Mouse (Mus musculus) c-Kit-positive CD71-positive TER-119-positive erythroid progenitor cells, embryonic 14.5 days (primary cell): Measurements from ENCODE around the gene Prdm11.
A peak's percentile ranks its signal among the peaks of the same experiment; 100 is the strongest.

Source experiments
- DNase-seq: peaks from one replicate; pipeline ENCODE4 v3.0.0-alpha.2; 2013; ENCODE audit warnings: low spot score

Gene Prdm11

GRCm38 (mm10) chr2:93045818-93046508, at the start of gene Prdm11:
Gene Prdm11, minus strand, starts transcription at chr2:93046167.
- no peak for DNase-seq

- no peak for DNase-seq
Measured at GRCm38 (mm10) chr2:93092347-93092746, 46.4 kb upstream of the Prdm11 start.

GRCm38 (mm10) chr2:93091679-93092078, 45.7 kb upstream of the Prdm11 start:
- DNase-seq: no peak

- no peak for DNase-seq
Measured at GRCm38 (mm10) chr2:93089379-93090089, 43.6 kb upstream of the Prdm11 start.

- no peak for DNase-seq
Measured at GRCm38 (mm10) chr2:93088006-93088405, 42.0 kb upstream of the Prdm11 start.

GRCm38 (mm10) chr2:93085291-93086027, 39.5 kb upstream of the Prdm11 start:
- no peak for DNase-seq

GRCm38 (mm10) chr2:93084481-93084880, 38.5 kb upstream of the Prdm11 start:
- no peak for DNase-seq

GRCm38 (mm10) chr2:93083317-93083716, 37.4 kb upstream of the Prdm11 start:
- no peak for DNase-seq

- DNase-seq: no peak
Measured at GRCm38 (mm10) chr2:93082846-93083245, 36.9 kb upstream of the Prdm11 start.

GRCm38 (mm10) chr2:93080871-93081608, 35.1 kb upstream of the Prdm11 start:
- DNase-seq: no peak

GRCm38 (mm10) chr2:93079394-93079793, 33.4 kb upstream of the Prdm11 start:
- DNase-seq: no peak

- DNase-seq: no peak
Measured at GRCm38 (mm10) chr2:93076578-93076955, 30.6 kb upstream of the Prdm11 start.

- DNase-seq: peak; percentile 63
Measured at GRCm38 (mm10) chr2:93075738-93076577, 30.0 kb upstream of the Prdm11 start.

- peak; percentile 31 for DNase-seq
Measured at GRCm38 (mm10) chr2:93071656-93072055, 25.7 kb upstream of the Prdm11 start.

- DNase-seq: no peak
Measured at GRCm38 (mm10) chr2:93068942-93069341, 23.0 kb upstream of the Prdm11 start.

- DNase-seq: peak; percentile 38
Measured at GRCm38 (mm10) chr2:93063347-93063746, 17.4 kb upstream of the Prdm11 start.

GRCm38 (mm10) chr2:93051873-93052272, 5.9 kb upstream of the Prdm11 start:
- DNase-seq: no peak

GRCm38 (mm10) chr2:93048601-93049323, 2.8 kb upstream of the Prdm11 start:
- DNase-seq: no peak

GRCm38 (mm10) chr2:93047491-93048050, 1.6 kb upstream of the Prdm11 start:
- no peak for DNase-seq

- DNase-seq: no peak
Measured at GRCm38 (mm10) chr2:93047036-93047435, 1.1 kb upstream of the Prdm11 start.
